Mouse (Mus musculus): Measurements from ENCODE around the gene Slc1a4. TPM values are rescaled to one million over a fixed set of nuclear protein-coding genes. Genes with fewer than 3 reads are reported as not detected.
A peak's percentile ranks its signal among the peaks of the same experiment; 100 is the strongest.

Gene Slc1a4
- polyA plus RNA-seq, 1 experiment from 2014 or later: 24.7 TPM

- ATAC-seq (ENCODE audit: low FRiP score): no peak
- Histone ChIP-seq H3K9me3 (no peaks in the 10 kb centered on the region), H3K27ac (no peak overlapping the region), H3K4me1 (no peaks in the 10 kb centered on the region), H3K4me2 (no peak overlapping the region), H3K9ac (no peak overlapping the region), H3K27me3 (no peaks in the 10 kb centered on the region), H3K36me3 (replicated peaks) (no peaks in the 10 kb centered on the region), H3K4me3 (replicated peaks) (no peak overlapping the region)
- WGBS: 64% methylated on average over 2 of the region's 2 CpGs
These were observed 55.4 kb downstream of the Slc1a4 start for GRCm38 (mm10) chr11:20277106-20277505.

DNA sequence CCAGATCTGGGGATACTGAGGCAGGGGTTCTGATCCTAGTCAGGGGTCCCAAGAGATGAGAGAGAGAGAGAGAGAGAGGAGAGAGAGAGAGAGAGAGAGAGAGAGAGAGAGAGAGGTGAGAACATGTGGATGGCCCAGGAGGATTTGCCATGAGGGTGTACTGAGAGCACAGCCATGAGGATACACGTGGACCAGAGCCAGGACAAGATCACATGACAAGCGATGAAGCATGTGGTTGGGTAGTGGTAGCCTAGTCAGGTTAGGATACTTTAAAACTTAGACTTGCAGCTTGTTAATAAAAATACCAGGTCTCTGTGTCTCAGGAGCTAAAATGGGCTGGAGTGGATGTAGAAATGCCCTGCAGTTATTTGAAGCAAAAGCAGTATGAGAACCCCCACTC, 56.5 kb downstream of the Slc1a4 start:
- ATAC-seq (ENCODE audit: low FRiP score): no peak
- WGBS: 83% methylated on average over 2 of the region's 2 CpGs
- H3K36me3 ChIP-seq (replicated peaks): no peaks in the 10 kb centered on the region

DNA sequence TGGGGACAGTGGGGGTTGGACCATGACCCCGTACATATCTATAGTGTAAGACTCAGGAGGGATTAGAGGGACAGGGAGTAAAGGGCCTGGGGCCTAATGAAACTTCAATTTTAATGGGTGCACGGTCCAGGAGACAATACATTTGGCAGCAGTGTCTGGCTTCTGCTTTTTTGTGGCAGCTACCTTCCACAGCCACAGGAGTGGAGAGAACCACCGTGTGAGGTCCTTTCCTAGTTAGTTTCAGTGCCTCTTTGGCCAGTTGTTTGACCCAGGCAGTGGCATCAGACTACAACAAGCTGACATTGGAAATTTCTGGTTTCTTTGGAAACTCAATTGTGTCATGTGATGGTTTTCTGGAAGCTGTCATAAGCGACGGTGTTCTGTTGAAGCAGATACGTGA, 62.6 kb downstream of the Slc1a4 start:
- no peaks in the 10 kb centered on the region for H3K9me3 ChIP-seq
- H3K4me2 ChIP-seq: no peak overlapping the region
- H3K4me3 ChIP-seq (replicated peaks): no peak overlapping the region
- no peaks in the 10 kb centered on the region for H3K27me3 ChIP-seq
- no peaks in the 10 kb centered on the region for H3K4me1 ChIP-seq
- no peak overlapping the region for H3K9ac ChIP-seq
- 80% methylated on average over 6 of the region's 6 CpGs for WGBS
- no peak for ATAC-seq (ENCODE audit: low FRiP score)
- no peaks in the 10 kb centered on the region for H3K36me3 ChIP-seq (replicated peaks)
- no peak overlapping the region for H3K27ac ChIP-seq

More for the DNA sequence above, 56.5 kb downstream of the Slc1a4 start:
- Histone ChIP-seq H3K27ac (no peak overlapping the region), H3K9ac (no peak overlapping the region), H3K4me3 (replicated peaks) (no peak overlapping the region), H3K27me3 (no peaks in the 10 kb centered on the region), H3K9me3 (no peaks in the 10 kb centered on the region), H3K4me2 (no peak overlapping the region), H3K4me1 (no peaks in the 10 kb centered on the region)

GRCm38 (mm10) chr11:20262628-20263380, 69.7 kb downstream of the Slc1a4 start:
- Histone ChIP-seq H3K9me3 (no peaks in the 10 kb centered on the region), H3K9ac (no peak overlapping the region), H3K4me1 (no peaks in the 10 kb centered on the region), H3K27ac (no peak overlapping the region), H3K27me3 (no peaks in the 10 kb centered on the region), H3K36me3 (replicated peaks) (no peaks in the 10 kb centered on the region), H3K4me3 (replicated peaks) (no peak overlapping the region), H3K4me2 (no peak overlapping the region)
- WGBS: 62% methylated on average over 8 of the region's 8 CpGs
- ATAC-seq (ENCODE audit: low FRiP score): peak; percentile 55; the same call in 1 of the 2 replicates

- Histone ChIP-seq H3K9ac (no peak overlapping the region), H3K4me2 (no peak overlapping the region), H3K27ac (no peak overlapping the region), H3K36me3 (replicated peaks) (no peaks in the 10 kb centered on the region), H3K9me3 (no peaks in the 10 kb centered on the region), H3K4me1 (peaks cover 5% of the 10 kb centered on the region), H3K4me3 (replicated peaks) (no peak overlapping the region), H3K27me3 (no peaks in the 10 kb centered on the region)
- ATAC-seq (ENCODE audit: low FRiP score): no peak
- 90% methylated on average over 4 of the region's 4 CpGs for WGBS
These were observed 77.7 kb downstream of the Slc1a4 start for GRCm38 (mm10) chr11:20254791-20255190.

DNA sequence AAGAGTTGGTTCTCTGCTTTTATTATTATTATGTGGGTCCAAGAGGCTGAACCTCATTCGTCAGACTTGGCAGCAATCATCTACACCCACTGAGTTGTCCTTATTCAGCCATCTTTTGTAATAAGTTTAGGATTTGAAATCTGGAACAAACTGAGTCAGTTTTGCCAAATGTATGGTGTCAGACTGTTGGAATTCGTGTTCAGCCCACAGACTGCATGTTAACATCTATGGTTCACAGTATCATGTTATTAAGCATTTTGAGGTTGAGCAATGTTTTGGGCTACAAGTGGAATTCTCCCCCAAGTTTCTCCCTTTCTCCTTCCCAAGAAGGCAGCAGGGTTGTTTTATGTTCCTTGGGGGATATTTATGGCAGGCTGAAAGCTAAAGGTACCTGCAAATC, 79.4 kb downstream of the Slc1a4 start:
- 80% methylated on average over 2 of the region's 2 CpGs for WGBS
- no peak overlapping the region for H3K9ac ChIP-seq
- H3K27ac ChIP-seq: no peak overlapping the region
- peaks cover 11% of the 10 kb centered on the region for H3K4me1 ChIP-seq
- no peak for ATAC-seq (ENCODE audit: low FRiP score)
- no peak overlapping the region for H3K4me2 ChIP-seq
- no peaks in the 10 kb centered on the region for H3K36me3 ChIP-seq (replicated peaks)
- H3K4me3 ChIP-seq (replicated peaks): no peak overlapping the region
- no peaks in the 10 kb centered on the region for H3K27me3 ChIP-seq
- no peaks in the 10 kb centered on the region for H3K9me3 ChIP-seq

Other genes starting within 250 kb of the Slc1a4 start
- gene Actr2, start 219.8 kb downstream of the Slc1a4 start, polyA plus RNA-seq (2016; fragmentation: Nextera tagmentation; extraction: Ambion mirVana): 137 and 150 TPM in 2 replicates
- gene Rab1a, start 131.3 kb downstream of the Slc1a4 start, polyA plus RNA-seq (2016; fragmentation: Nextera tagmentation; extraction: Ambion mirVana): 270 and 283 TPM in 2 replicates
- gene Cep68, start 83.3 kb downstream of the Slc1a4 start, polyA plus RNA-seq (2016; fragmentation: Nextera tagmentation; extraction: Ambion mirVana): 36.3 and 41.2 TPM in 2 replicates
- 33.5 and 37.5 TPM in 2 replicates for gene Sertad2, start 210.5 kb upstream of the Slc1a4 start, polyA plus RNA-seq (2016; fragmentation: Nextera tagmentation; extraction: Ambion mirVana)